Mouse (Mus musculus) skeletal muscle tissue, adult 2 months (tissue): ENCODE measurements around the gene Mrpl18.
"Not testable (repeated sequence)": the region's sequence is repeated elsewhere in the genome, so short reads cannot be mapped to it uniquely, and the experiment has no call there.

Source experiments
- DNase-seq: peaks from one replicate; pipeline ENCODE4 v3.0.0-alpha.2; 2012; ENCODE audit warnings: low read depth, low spot score

Mrpl18 gene

GRCm38 (mm10) chr17:12915881-12916583 is at the start of gene Mrpl18:
Mrpl18 (minus strand) TSS chr17:12916345.
- peak; percentile 97 for DNase-seq

GRCm38 (mm10) chr17:12963476-12963875 is 47.3 kb upstream of the Mrpl18 start:
- DNase-seq, result no peak

GRCm38 (mm10) chr17:12960331-12960873 is 44.3 kb upstream of the Mrpl18 start, which contains the start of gene Acat2:
Acat2 (minus strand) TSS chr17:12960747.
- DNase-seq, result peak; percentile 89

DNA sequence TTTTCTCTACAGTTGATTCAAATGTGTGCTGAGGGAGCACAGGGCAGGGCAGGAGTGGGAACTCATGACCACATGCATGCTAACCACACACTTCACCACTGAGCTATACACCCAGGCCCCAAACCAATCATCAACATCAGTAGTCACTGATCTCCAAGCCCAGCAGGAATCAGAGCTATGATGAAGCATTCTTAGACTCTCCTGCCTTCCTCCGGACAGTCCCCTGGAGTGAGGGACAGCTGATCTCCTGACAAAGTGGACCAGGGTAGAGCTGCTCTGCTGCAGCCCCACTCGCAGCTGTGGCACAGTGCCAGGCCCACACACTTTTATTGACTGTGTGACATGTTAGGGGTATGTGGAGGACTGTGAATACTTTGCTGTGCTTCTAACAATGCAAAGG is 43.2 kb upstream of the Mrpl18 start:
- DNase-seq, result not testable (repeated sequence)

DNA sequence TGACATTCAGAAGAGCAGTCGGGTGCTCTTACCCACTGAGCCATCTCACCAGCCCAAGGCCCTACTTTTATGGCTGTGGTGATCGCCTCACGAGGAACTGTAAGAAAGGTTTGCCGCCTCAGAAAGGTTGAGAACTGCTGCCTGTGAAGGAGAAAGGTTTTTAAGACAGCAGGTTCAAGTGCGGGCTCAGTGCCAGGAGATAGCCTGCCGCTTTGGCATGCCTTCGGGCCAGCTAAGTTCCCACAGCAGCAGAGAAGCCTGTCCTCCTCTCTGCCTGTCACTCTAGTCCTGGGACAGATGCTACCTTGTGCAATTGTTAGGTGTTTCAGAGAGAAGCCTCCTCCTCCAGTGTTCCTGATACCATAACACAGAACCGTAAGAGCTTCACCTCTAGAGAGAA is 40.5 kb upstream of the Mrpl18 start:
- no peak for DNase-seq

GRCm38 (mm10) chr17:12949669-12950068 is 33.5 kb upstream of the Mrpl18 start:
- DNase-seq, result no peak

- DNase-seq, result no peak
Observed at GRCm38 (mm10) chr17:12942459-12943162, 26.5 kb upstream of the Mrpl18 start.

- DNase-seq, result no peak
Observed at GRCm38 (mm10) chr17:12941543-12942260, 25.6 kb upstream of the Mrpl18 start.

DNA sequence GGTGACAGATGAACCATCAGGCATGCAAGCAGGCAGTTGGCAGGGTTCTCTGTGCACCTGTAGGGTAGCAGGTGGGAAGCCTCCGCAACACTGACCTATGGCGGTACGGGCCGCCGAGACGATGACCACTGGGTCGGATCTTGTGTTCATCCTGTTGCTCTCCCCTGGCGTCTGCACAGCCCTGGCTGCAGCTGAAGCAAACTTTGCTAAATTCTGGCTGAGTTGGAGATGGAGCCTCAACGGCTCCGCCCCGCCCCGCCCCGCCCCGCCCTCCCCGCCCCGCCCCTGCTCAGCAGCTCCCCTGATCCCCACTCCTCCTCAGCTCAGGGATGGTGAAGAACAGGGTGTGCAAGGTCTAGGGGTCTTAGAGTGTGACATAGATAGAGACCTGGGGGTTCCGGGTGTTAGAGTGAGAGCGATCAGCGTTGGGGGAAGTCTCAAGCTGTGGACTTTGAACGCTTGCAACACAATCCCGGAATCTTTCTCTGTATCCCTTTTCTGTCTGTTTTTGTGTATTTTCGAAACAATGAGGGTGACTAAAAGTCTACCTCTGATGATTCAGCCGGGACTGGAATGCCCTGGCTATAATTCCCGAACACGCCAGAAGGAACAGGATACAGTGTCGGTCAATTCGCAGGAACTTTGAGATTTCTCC is 24.1 kb upstream of the Mrpl18 start, which contains the start of gene Acat3:
Acat3 (minus strand) TSS at position 450 of the 655 bp plus-strand sequence.
- no peak for DNase-seq

- DNase-seq, result not testable (repeated sequence)
Observed at GRCm38 (mm10) chr17:12939377-12940148, 23.4 kb upstream of the Mrpl18 start.

DNA sequence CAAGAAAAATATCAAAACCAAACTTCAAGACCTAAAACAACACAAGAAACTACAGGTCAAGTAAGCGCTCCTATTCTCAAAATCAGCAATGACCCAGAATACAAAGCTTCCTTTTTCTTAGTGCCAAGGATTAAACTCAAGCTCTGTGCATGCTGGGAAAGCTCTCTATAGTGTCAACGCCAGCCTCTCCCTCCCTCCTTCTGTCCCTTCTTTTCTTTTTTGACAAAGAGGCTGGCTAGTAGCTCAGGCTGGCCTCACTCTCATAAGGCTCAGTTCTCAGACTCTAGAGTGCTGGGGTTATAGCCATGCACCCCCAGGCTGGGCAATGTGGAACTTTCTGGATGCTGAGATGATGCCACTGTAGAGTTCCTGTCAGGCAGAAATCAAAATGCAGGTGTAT is 21.9 kb upstream of the Mrpl18 start:
- DNase-seq, result no peak

GRCm38 (mm10) chr17:12937412-12937970 is 21.3 kb upstream of the Mrpl18 start:
- no peak for DNase-seq

- DNase-seq, result no peak
Observed at GRCm38 (mm10) chr17:12935719-12936118, 19.6 kb upstream of the Mrpl18 start.

- DNase-seq, result not testable (repeated sequence)
Observed at GRCm38 (mm10) chr17:12931576-12931975, 15.4 kb upstream of the Mrpl18 start.

GRCm38 (mm10) chr17:12925703-12926180 is 9.6 kb upstream of the Mrpl18 start:
- no peak for DNase-seq

DNA sequence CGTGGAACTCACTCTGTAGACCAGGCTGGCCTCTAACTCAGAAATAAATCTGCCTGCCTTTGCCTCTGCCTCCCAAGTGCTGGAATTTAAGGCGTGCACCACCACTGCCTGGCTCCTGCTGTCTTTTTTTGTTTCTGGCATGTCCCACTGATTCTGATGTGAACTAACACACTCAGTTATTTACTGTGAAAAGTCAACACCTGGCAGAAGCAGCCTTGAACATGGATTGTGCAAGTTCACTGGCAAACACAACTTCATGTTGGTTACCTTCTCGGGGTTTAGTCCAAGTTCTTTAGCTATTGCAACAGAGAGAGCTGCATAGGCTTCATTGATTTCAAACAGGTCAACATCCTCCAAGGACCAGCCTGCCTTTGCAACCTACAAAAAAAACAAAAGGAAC is 8.9 kb upstream of the Mrpl18 start:
- no peak for DNase-seq

- DNase-seq, result no peak
Observed at GRCm38 (mm10) chr17:12921073-12921472, 4.9 kb upstream of the Mrpl18 start.

DNA sequence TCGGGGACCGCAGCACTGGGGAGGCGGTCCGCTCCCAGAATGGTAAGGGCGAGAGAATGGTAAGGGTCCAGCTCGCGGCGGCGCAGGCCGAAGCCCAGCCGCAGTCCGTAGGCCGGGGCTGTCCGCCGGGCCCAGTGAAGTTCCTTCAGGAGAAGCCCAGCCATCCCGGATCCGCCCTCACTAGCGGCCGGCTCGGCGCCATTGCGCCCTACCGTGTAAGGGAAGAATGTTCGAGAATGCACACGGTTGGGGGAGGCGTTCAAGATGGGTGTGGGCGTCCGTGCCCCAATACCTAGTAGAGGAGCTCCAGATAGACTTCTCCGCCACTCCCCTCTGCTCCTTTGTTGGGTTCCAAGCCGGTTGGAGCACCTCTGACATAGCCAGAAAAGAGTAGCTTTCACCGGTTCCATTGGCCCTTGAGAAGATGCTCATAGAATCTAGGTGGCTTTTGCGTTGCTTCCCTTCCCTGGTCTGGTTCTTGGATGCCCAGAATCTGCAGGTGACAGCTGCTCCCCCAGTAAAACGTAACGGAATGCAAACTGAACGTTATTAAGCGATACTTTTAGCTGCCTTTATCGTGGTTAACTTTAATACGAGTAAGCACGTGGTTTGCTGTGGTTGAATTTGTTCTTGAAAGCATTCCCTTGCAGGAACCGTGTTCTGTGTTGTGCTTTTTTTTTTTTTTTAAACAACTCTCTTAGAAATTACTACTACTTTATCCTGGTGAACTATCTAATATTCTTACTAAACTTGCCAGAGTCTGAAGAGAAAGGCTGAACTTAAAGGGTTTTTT is 639 bp upstream of the Mrpl18 start:
- no peak for DNase-seq

DNA sequence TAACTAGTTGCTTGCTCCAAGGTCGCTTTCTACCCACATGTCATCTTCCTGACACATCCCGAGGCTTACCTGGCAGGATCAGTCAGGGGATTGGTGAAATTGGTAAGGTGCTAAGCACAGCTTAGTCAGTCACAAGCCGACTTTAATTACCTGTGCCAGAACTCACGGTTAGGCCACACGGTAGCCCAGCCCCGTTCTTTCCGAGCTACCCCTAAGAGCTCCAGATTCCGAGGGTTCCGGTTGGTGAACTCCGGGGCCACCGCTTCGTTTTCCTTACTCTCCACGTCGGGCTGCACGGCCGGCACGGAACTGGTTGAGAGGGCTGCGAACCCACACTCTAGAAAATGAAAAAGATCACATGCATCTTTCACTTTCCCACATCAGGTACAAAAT is 661 bp downstream of the Mrpl18 start, which contains the start of gene Tcp1:
Tcp1 (plus strand) TSS at position 214 of the 393 bp plus-strand sequence.
- no peak for DNase-seq
